Mouse (Mus musculus): ENCODE data around the gene Mutyh. TPM values are rescaled to one million over a fixed set of nuclear protein-coding genes. Genes with fewer than 3 reads are reported as not detected.

Mutyh gene
- polyA plus RNA-seq, 1 experiment from 2014 or later: 5.9 TPM

GRCm38 (mm10) chr4:116862023-116862422, 54.5 kb downstream of the Mutyh start:
- H3K9ac ChIP-seq (replicated peaks; ENCODE audit: low read length): no peak overlapping the region
- H3K9me3 ChIP-seq (ENCODE audit: control insufficient read depth, low read length): no peaks in the 10 kb centered on the region
- no peak overlapping the region for H3K4me3 ChIP-seq (replicated peaks; ENCODE audit: low read depth, low read length)
- ATAC-seq (ENCODE audit: low FRiP score, low TSS enrichment) (no peak), DNase-seq (no peak)
- no peaks in the 10 kb centered on the region for H3K27me3 ChIP-seq (ENCODE audit: control insufficient read depth, insufficient read depth, low read length)
- H3K36me3 ChIP-seq (ENCODE audit: control insufficient read depth, insufficient read depth, low read length): no peaks in the 10 kb centered on the region
- H3K27ac ChIP-seq (replicated peaks; ENCODE audit: low read depth, low read length): no peak overlapping the region
- no peak overlapping the region for H3K4me2 ChIP-seq (ENCODE audit: low read length)
- 78% methylated on average over 8 of the region's 8 CpGs for WGBS
- H3K4me1 ChIP-seq (ENCODE audit: control insufficient read depth, insufficient read depth, low read length): no peaks in the 10 kb centered on the region

Other genes starting within 250 kb of the Mutyh start
- 5.4 and 5.9 TPM in 2 replicates for gene Ccdc17, start 211.1 kb upstream of the Mutyh start, polyA plus RNA-seq (2014; fragmentation: Nextera tagmentation; extraction: Ambion mirVana)
- 94.4 and 110 TPM in 2 replicates for gene Nasp, start 179.8 kb upstream of the Mutyh start, polyA plus RNA-seq (2014; fragmentation: Nextera tagmentation; extraction: Ambion mirVana)
- gene Akr1a1, start 156.0 kb upstream of the Mutyh start, polyA plus RNA-seq (2014; fragmentation: Nextera tagmentation; extraction: Ambion mirVana): 638 and 660 TPM in 2 replicates
- 378 and 430 TPM in 2 replicates for gene Prdx1, start 122.2 kb upstream of the Mutyh start, polyA plus RNA-seq (2014; fragmentation: Nextera tagmentation; extraction: Ambion mirVana)
- 16.3 and 20.6 TPM in 2 replicates for gene Mmachc, start 99.3 kb upstream of the Mutyh start, polyA plus RNA-seq (2014; fragmentation: Nextera tagmentation; extraction: Ambion mirVana)
- 11.4 and 13.1 TPM in 2 replicates for gene Ccdc163, start 99.2 kb upstream of the Mutyh start, polyA plus RNA-seq (2014; fragmentation: Nextera tagmentation; extraction: Ambion mirVana)
- gene Tesk2, start 86.8 kb upstream of the Mutyh start, polyA plus RNA-seq (2014; fragmentation: Nextera tagmentation; extraction: Ambion mirVana): 1.9 and 3.2 TPM in 2 replicates
- gene Toe1, start 83 bp upstream of the Mutyh start, polyA plus RNA-seq (2014; fragmentation: Nextera tagmentation; extraction: Ambion mirVana): 22.6 and 30.4 TPM in 2 replicates
- gene Hpdl, start 14.0 kb downstream of the Mutyh start, polyA plus RNA-seq (2014; fragmentation: Nextera tagmentation; extraction: Ambion mirVana): 1.1 and 1.2 TPM in 2 replicates
- gene Zswim5, start 69.7 kb downstream of the Mutyh start, polyA plus RNA-seq (2014; fragmentation: Nextera tagmentation; extraction: Ambion mirVana): 7.7 and 9.2 TPM in 2 replicates
- 48.6 and 54.8 TPM in 2 replicates for gene Urod, start 186.7 kb downstream of the Mutyh start, polyA plus RNA-seq (2014; fragmentation: Nextera tagmentation; extraction: Ambion mirVana)
- gene Hectd3, start 187.6 kb downstream of the Mutyh start, polyA plus RNA-seq (2014; fragmentation: Nextera tagmentation; extraction: Ambion mirVana): 17.2 and 18.6 TPM in 2 replicates
- gene Eif2b3, start 211.7 kb downstream of the Mutyh start, polyA plus RNA-seq (2014; fragmentation: Nextera tagmentation; extraction: Ambion mirVana): 49.7 and 52.0 TPM in 2 replicates

All from midbrain, embryonic 14.5 days (tissue).